Mouse (Mus musculus) urinary bladder, postnatal 25 days (tissue): ENCODE measurements around the gene Sebox.

Source experiments
- DNase-seq: peaks from one replicate; pipeline ENCODE4 v3.0.0; 2022; ENCODE audit warnings: low spot score

The Sebox gene

GRCm38 (mm10) chr11:78534516-78534915 is 31.3 kb downstream of the Sebox start:
- no peak for DNase-seq

GRCm38 (mm10) chr11:78535376-78536079 is 32.3 kb downstream of the Sebox start:
- peak; percentile 30 for DNase-seq

- DNase-seq, result peak; percentile 91
Measured at GRCm38 (mm10) chr11:78536080-78536689, 32.9 kb downstream of the Sebox start, which contains the start of the genes Tnfaip1 and Ift20. Gene Tnfaip1, minus strand, starts transcription at chr11:78536332. Gene Ift20, plus strand, starts transcription at chr11:78536361.

- DNase-seq, result no peak
Measured at GRCm38 (mm10) chr11:78536690-78537084, 33.4 kb downstream of the Sebox start.

GRCm38 (mm10) chr11:78540358-78540757 is 37.1 kb downstream of the Sebox start:
- no peak for DNase-seq

- DNase-seq, result no peak
Measured at GRCm38 (mm10) chr11:78544449-78545111, 41.3 kb downstream of the Sebox start.

GRCm38 (mm10) chr11:78545181-78545580 is 41.9 kb downstream of the Sebox start:
- no peak for DNase-seq

GRCm38 (mm10) chr11:78547718-78548460 is 44.6 kb downstream of the Sebox start:
- no peak for DNase-seq

GRCm38 (mm10) chr11:78549491-78549987 is 46.3 kb downstream of the Sebox start:
- DNase-seq, result no peak

GRCm38 (mm10) chr11:78550168-78551058 is 47.2 kb downstream of the Sebox start, which contains the start of gene Tmem97:
Gene Tmem97, minus strand, starts transcription at chr11:78550777.
- DNase-seq, result peak; percentile 87

GRCm38 (mm10) chr11:78551059-78551398 is 47.8 kb downstream of the Sebox start:
- no peak for DNase-seq
